Mouse (Mus musculus): Measurements from ENCODE around the gene Commd1.

DNA sequence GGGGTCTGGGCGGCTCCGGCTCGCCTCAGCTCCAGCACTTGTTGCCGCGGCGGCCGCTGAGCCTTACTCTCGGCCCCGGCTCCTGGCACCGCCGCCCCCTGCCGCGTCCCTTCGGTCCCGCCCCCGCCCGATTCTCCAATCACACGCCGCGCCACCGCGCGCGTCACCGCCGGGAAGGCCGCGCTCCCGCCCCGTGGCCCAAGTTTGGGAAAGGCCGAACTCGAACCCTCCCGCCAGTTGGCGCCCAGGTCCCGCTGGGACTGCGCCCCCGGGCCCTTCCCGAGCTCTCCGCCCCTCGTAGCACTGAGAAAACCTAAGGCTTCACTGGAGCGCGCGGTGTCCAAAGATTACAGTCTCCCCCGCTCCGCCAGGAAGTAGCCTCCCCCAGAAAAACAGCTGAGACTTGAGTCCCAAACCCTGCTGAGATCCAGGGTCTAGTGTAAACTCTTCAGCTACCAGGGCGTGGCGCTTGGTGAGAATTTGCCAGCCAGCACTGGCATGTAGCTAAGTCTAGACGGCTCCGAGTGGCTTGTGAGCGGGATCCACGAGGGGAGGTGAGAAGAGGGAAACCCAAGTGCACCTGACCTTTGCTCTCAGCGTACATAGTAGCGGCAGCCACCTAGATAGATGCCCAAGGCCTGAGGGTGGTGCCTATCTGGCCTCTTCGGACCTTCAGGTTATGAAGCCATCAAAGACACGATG lies 122.4 kb downstream of the Commd1 start:
- peak; percentile 42 for TF ChIP-seq CTCF (IDR thresholded peaks at IDR 0.05)
- no peak; the same call in 1 of the 2 replicates for TF ChIP-seq EP300 (IDR thresholded peaks at IDR 0.05)

All from lung, postnatal 0 days (tissue).